Mouse (Mus musculus): ENCODE data around the gene Vps8.

GRCm38 (mm10) chr16:21457639-21458369, 34.9 kb downstream of the Vps8 start:
- TF ChIP-seq CTCF (IDR thresholded peaks at IDR 0.05; ENCODE audit: extremely low read depth, insufficient read depth, low read length) (no peak), POLR2A (IDR thresholded peaks at IDR 0.05; ENCODE audit: extremely low read depth, insufficient read depth, low read length) (no peak)

Measured in cortical plate, adult 2 months (tissue).